Mouse (Mus musculus) MEL (cell line): ENCODE results near the gene Dnah17. TPM values are rescaled to one million over a fixed set of nuclear protein-coding genes. Genes with fewer than 3 reads are reported as not detected.

ENCODE experiments used
- DNase-seq: peaks from one replicate; pipeline ENCODE4 v3.0.0; 2011; ENCODE audit warnings: low read depth, low spot score
- H3K27ac ChIP-seq: 2 replicates; pipeline ENCODE4 v1.5.1; 2012; ENCODE audit warnings: low read depth, mild to moderate bottlenecking, control low read depth, low read length, moderate library complexity; ENCODE audit not compliant: control insufficient read depth
- H3K27me3 ChIP-seq, 2 experiments: fragments of 150-350 bp in 1 of 2; sonication (generic) in 1 of 2; 2 replicates each; pipeline ENCODE4 v1.6.1; 2012; ENCODE audit warnings: low read length in 2 of 2, mild to moderate bottlenecking in 2 of 2, improper control_type of control experiment in 1 of 2, moderate library complexity in 1 of 2; ENCODE audit not compliant: insufficient read depth in 2 of 2, control insufficient read depth in 1 of 2
- H3K36me3 ChIP-seq, 2 experiments: 2 replicates each; pipeline ENCODE4 v1.6.1; 2012 to 2014; ENCODE audit warnings: low read length in 2 of 2, improper control_type of control experiment in 1 of 2, inconsistent platforms in 1 of 2, mild to moderate bottlenecking in 1 of 2; ENCODE audit not compliant: insufficient read depth in 2 of 2, control insufficient read depth in 1 of 2
- H3K4me1 ChIP-seq, 2 experiments: fragments of 150-350 bp in 1 of 2; sonication (generic) in 1 of 2; 2 replicates each; pipeline ENCODE4 v1.6.1; 2012; ENCODE audit warnings: low read length in 2 of 2, improper control_type of control experiment in 1 of 2, mild to moderate bottlenecking in 1 of 2; ENCODE audit not compliant: insufficient read depth in 2 of 2, control insufficient read depth in 1 of 2
- H3K4me3 ChIP-seq, 2 experiments: fragments of 150-350 bp in 1 of 2; sonication (generic) in 1 of 2; 2 replicates each; pipeline ENCODE4 v1.5.1; 2012; ENCODE audit warnings: low read depth in 2 of 2, low read length in 2 of 2, mild to moderate bottlenecking in 2 of 2, moderate library complexity in 2 of 2, control low read depth in 1 of 2, improper control_type of control experiment in 1 of 2; ENCODE audit not compliant: control insufficient read depth in 1 of 2, insufficient read depth in 1 of 2
- H3K79me2 ChIP-seq: 2 replicates; pipeline ENCODE4 v1.6.1; 2012; ENCODE audit warnings: mild to moderate bottlenecking, low read length, moderate library complexity; ENCODE audit not compliant: control insufficient read depth, poor library complexity, insufficient read depth
- H3K9ac ChIP-seq: 2 replicates; pipeline ENCODE4 v1.6.1; 2012; ENCODE audit warnings: low read depth, mild to moderate bottlenecking, control low read depth, low read length, moderate library complexity; ENCODE audit not compliant: control insufficient read depth, poor library complexity, severe bottlenecking
- H3K9me3 ChIP-seq: fragments of 150-350 bp; sonication (generic); replicated peaks from 2 replicates; pipeline ENCODE4 v1.6.1; 2012; ENCODE audit warnings: mild to moderate bottlenecking, low read length, improper control_type of control experiment, moderate library complexity; ENCODE audit not compliant: insufficient read depth
- BHLHE40 ChIP-seq: IDR thresholded peaks from 2 replicates; pipeline ENCODE4 v1.6.1; 2012; ENCODE audit warnings: low read depth, mild to moderate bottlenecking, inconsistent platforms, low read length, improper control_type of control experiment, borderline replicate concordance
- CHD2 ChIP-seq: IDR thresholded peaks from 2 replicates; pipeline ENCODE4 v1.6.1; 2011; ENCODE audit warnings: low read length, improper control_type of control experiment
- CTCF ChIP-seq, 3 experiments: IDR thresholded peaks in 2 of 3; conservative IDR thresholded peaks in 1 of 3; 2 replicates each; pipeline ENCODE4 v1.5.1; 2011 to 2012; ENCODE audit warnings: low read length in 3 of 3, low read depth in 2 of 3, mild to moderate bottlenecking in 2 of 3, improper control_type of control experiment in 1 of 3, inconsistent platforms in 1 of 3, mixed read lengths in 1 of 3, moderate library complexity in 1 of 3; ENCODE audit not compliant: control insufficient read depth in 1 of 3, insufficient read depth in 1 of 3, poor library complexity in 1 of 3, severe bottlenecking in 1 of 3
- E2F4 ChIP-seq: IDR thresholded peaks from 2 replicates; pipeline ENCODE4 v1.6.1; 2011; ENCODE audit warnings: low read depth, low read length, improper control_type of control experiment, borderline replicate concordance
- ELF1 ChIP-seq: IDR thresholded peaks from 2 replicates; pipeline ENCODE4 v1.6.1; 2014; ENCODE audit warnings: low read depth, mild to moderate bottlenecking, inconsistent platforms, low read length, improper control_type of control experiment, moderate library complexity
- EP300 ChIP-seq, 2 experiments: IDR thresholded peaks; 2 replicates each; pipeline ENCODE4 v1.6.1; 2011; ENCODE audit warnings: improper control_type of control experiment in 2 of 2, low read length in 2 of 2, low read depth in 1 of 2, mild to moderate bottlenecking in 1 of 2
- GABPA ChIP-seq: IDR thresholded peaks from 2 replicates; pipeline ENCODE4 v1.6.1; 2012; ENCODE audit warnings: low read depth, mild to moderate bottlenecking, inconsistent platforms, low read length, improper control_type of control experiment, moderate library complexity
- GATA1 ChIP-seq: IDR thresholded peaks from 2 replicates; pipeline ENCODE4 v1.6.1; 2011; ENCODE audit warnings: low read depth, low read length, improper control_type of control experiment
- HCFC1 ChIP-seq: IDR thresholded peaks from 2 replicates; pipeline ENCODE4 v1.6.1; 2012; ENCODE audit warnings: low read depth, mild to moderate bottlenecking, inconsistent platforms, low read length, improper control_type of control experiment, moderate library complexity
- JUND ChIP-seq: IDR thresholded peaks from 2 replicates; pipeline ENCODE4 v1.6.1; 2011; ENCODE audit warnings: low read depth, mild to moderate bottlenecking, improper control_type of control experiment, low read length
- KAT2A ChIP-seq: conservative IDR thresholded peaks from 2 replicates; pipeline ENCODE4 v1.6.1; 2012; ENCODE audit warnings: low read depth, low read length, improper control_type of control experiment, inconsistent platforms
- MAFK ChIP-seq: IDR thresholded peaks from 2 replicates; pipeline ENCODE4 v1.6.1; 2011; ENCODE audit warnings: low read depth, mild to moderate bottlenecking, low read length, improper control_type of control experiment, borderline replicate concordance
- MAX ChIP-seq: IDR thresholded peaks from 2 replicates; pipeline ENCODE4 v1.6.1; 2011; ENCODE audit warnings: low read length, improper control_type of control experiment
- MEF2A ChIP-seq: IDR thresholded peaks from 2 replicates; pipeline ENCODE4 v1.6.1; 2014; ENCODE audit warnings: low read depth, mild to moderate bottlenecking, inconsistent platforms, low read length, improper control_type of control experiment; ENCODE audit not compliant: poor library complexity, insufficient replicate concordance, severe bottlenecking; ENCODE audit errors: extremely low read depth
- MXI1 ChIP-seq: IDR thresholded peaks from 2 replicates; pipeline ENCODE4 v1.6.1; 2011; ENCODE audit warnings: mild to moderate bottlenecking, low read depth, low read length, improper control_type of control experiment
- MYB ChIP-seq: IDR thresholded peaks from 2 replicates; pipeline ENCODE4 v1.6.1; 2011; ENCODE audit warnings: mild to moderate bottlenecking, low read depth, low read length, improper control_type of control experiment
- MYC ChIP-seq: IDR thresholded peaks from 2 replicates; pipeline ENCODE4 v1.6.1; 2011; ENCODE audit warnings: low read depth, mild to moderate bottlenecking, low read length, improper control_type of control experiment, moderate library complexity
- SIN3A ChIP-seq: IDR thresholded peaks from 2 replicates; pipeline ENCODE4 v1.6.1; 2012; ENCODE audit warnings: low read length, improper control_type of control experiment, inconsistent platforms
- TAL1 ChIP-seq: IDR thresholded peaks from 2 replicates; pipeline ENCODE4 v1.6.1; 2012; ENCODE audit warnings: mild to moderate bottlenecking, inconsistent platforms, low read length, moderate library complexity, mixed read lengths
- TCF12 ChIP-seq: IDR thresholded peaks from 2 replicates; pipeline ENCODE4 v1.6.1; 2014; ENCODE audit warnings: low read depth, mild to moderate bottlenecking, inconsistent platforms, low read length, improper control_type of control experiment, moderate library complexity
- USF1 ChIP-seq: IDR thresholded peaks from 2 replicates; pipeline ENCODE4 v1.6.1; 2014; ENCODE audit warnings: low read depth, mild to moderate bottlenecking, inconsistent platforms, low read length, improper control_type of control experiment, moderate library complexity
- ZKSCAN1 ChIP-seq: IDR thresholded peaks from 2 replicates; pipeline ENCODE4 v1.6.1; 2012; ENCODE audit warnings: low read depth, mild to moderate bottlenecking, inconsistent platforms, low read length, improper control_type of control experiment, moderate library complexity
- ZMIZ1 ChIP-seq: IDR thresholded peaks from 2 replicates; pipeline ENCODE4 v1.6.1; 2012; ENCODE audit warnings: low read depth, mild to moderate bottlenecking, inconsistent platforms, low read length, improper control_type of control experiment, moderate library complexity
- polyA plus RNA-seq, 2 experiments: library from polyadenylated mRNA; stranded (reverse) in 1 of 2; unstranded in 1 of 2; fragments of >175 nt in 1 of 2; fragments of >200 nt in 1 of 2; gene quantifications; 2 replicates each; pipeline versions ENCODE4 v1.2.1 to v1.2.4; 2012; ENCODE audit warnings: low replicate concordance in 2 of 2, low read depth in 1 of 2; ENCODE audit not compliant: insufficient read length in 2 of 2, insufficient read depth in 1 of 2, missing spikeins in 1 of 2
- total RNA-seq: library from RNA; depleted of rRNA; stranded (reverse); fragments of 300-350 nt; gene quantifications from 2 replicates; pipeline ENCODE4 v1.2.3, GENCODE M21; 2012

The Dnah17 gene
- total and polyA plus RNA-seq, 3 experiments, result 0.04 to 0.21 TPM; not detected in 1

DNA sequence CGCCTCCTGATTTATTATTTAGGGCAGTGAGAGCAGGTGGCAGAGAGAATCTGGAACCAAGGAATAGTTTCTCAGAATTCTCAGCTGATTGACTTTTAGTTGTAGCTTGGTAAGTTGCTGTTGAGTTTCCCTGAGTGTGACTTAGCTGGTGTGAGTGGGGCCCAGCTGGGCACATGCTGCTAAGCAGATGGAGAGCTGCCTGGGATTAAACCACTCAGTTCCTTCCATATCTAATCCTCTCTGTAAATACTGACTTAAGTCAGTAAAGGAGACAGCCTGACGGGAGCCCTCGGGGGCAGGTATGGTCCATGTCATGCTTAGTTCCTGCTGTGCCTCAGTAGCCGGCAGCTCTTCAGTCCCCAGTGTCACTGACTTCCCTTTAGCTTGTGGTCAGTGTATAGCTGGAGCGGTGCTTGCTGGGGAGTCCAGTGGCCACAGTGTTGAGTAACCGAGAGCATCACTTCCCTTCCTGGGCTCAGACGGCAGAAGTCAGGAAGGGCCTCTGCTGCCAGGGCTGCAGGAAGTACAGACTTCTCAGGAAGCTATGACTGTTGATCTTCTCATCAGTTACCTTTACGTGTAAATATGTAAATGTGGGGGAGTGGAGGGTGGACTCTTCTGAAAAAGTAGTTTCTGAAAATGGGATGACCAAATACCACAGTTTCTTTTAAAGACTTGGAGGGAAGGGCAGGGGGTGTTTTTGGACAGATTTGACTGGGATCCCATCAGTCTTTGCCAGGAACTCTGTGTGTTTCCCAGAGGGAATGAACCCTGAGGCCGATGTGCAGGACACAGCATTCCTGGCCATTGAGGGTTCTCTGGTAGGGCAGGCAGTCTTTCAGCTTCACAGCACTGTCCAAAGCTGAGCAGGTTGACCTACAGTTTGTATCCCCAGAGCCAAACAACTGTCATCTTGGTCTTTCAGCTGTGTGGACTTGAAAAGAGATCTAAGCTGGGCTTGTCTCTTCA is 138.6 kb downstream of the Dnah17 start:
- H3K9me3 ChIP-seq, result no peaks in the 10 kb centered on the region
- no peak overlapping the region for H3K9ac ChIP-seq
- no peak overlapping the region for H3K27ac ChIP-seq
- H3K4me3 ChIP-seq, result no peak overlapping the region
- peaks cover 16 to 60% of the 10 kb centered on the region in 2 experiments for H3K4me1 ChIP-seq
- H3K27me3 ChIP-seq, result no peaks in the 10 kb centered on the region
- TF ChIP-seq MYB (no peak), SIN3A (0 out of 2 replicates have a peak, but pooled peaks have one; percentile 26)
- H3K79me2 ChIP-seq, result peaks cover 94% of the 10 kb centered on the region
- peaks cover 0 to 47% of the 10 kb centered on the region in 2 experiments; a peak in 2 of 4 replicates for H3K36me3 ChIP-seq
- DNase-seq, result no peak

DNA sequence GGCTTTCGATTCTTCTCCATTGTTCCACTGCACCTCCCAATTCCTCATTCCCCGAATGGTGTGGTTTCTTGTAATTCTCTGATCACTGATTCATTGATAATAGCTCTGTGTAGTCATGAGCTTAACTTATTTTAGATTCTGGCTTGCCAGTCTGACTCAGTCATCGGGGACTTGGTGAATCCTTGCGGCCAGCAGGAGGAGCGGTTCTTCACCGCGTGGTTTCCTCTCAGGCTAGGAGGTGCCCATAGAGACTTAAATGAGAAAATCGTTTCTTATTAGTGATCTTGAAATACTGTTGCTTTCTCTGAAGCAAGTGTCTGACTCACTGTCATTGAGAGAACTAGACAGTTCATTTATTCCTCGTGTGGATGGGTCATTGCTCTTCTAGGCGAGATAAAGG is 140.5 kb downstream of the Dnah17 start:
- Histone ChIP-seq H3K9me3 (no peaks in the 10 kb centered on the region), H3K27ac (0 out of 2 replicates have a peak overlapping the region, but pooled peaks have one; percentile 15), H3K9ac (peak overlapping the region; percentile 30; the same call in 1 of the 2 replicates), H3K4me1 (peaks cover 16 to 63% of the 10 kb centered on the region in 2 experiments), H3K36me3 (peaks cover 0 to 47% of the 10 kb centered on the region in 2 experiments; a peak in 2 of 4 replicates), H3K4me3 (no peak overlapping the region), H3K79me2 (peaks cover 81% of the 10 kb centered on the region), H3K27me3 (no peaks in the 10 kb centered on the region)
- peak; percentile 46 for DNase-seq
- TF ChIP-seq JUND (no peak), MEF2A (no peak), ELF1 (no peak), GATA1 (peak; percentile 13; the same call in 1 of the 2 replicates), MAX (no peak), CTCF (IDR thresholded peaks at IDR 0.05 in 2 of 3, conservative IDR thresholded peaks at IDR 0.05 in 1 of 3; ENCODE audit: control insufficient read depth in 1 of 3, insufficient read depth in 1 of 3, low read depth in 2 of 3, low read length in 3 of 3, poor library complexity in 1 of 3, severe bottlenecking in 1 of 3) (peak in 2 of 3 experiments; percentile 26 to 30; a peak in 3 of 6 replicates)

DNA sequence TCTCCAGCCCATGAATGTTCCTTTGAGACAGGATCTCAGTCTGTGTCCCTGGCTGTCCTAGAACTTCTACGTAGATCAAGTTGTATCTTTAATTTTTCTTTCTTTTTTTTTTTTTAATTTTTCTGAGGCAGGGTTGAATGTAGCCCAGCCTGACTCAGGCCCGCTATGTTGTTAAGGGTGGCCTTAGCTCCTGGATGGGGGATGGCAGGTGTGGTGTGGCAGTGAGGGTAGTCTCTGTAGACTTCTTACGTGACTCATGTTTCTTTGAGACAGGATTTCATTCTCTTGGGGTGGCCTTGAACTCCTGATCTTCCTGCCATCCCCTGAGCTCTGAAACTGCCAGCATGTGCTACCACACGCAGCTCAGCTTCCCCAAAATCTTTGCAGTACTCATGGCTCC is 141.2 kb downstream of the Dnah17 start:
- Histone ChIP-seq H3K9ac (peak overlapping the region; percentile 30; the same call in 1 of the 2 replicates), H3K27ac (no peak overlapping the region), H3K79me2 (peaks cover 74% of the 10 kb centered on the region), H3K9me3 (no peaks in the 10 kb centered on the region), H3K4me3 (no peak overlapping the region), H3K36me3 (peaks cover 0 to 47% of the 10 kb centered on the region in 2 experiments; a peak in 2 of 4 replicates), H3K4me1 (peaks cover 16 to 62% of the 10 kb centered on the region in 2 experiments), H3K27me3 (peaks cover 0 to 1% of the 10 kb centered on the region in 2 experiments; a peak in 2 of 4 replicates)
- no peak for DNase-seq
- TF ChIP-seq MYC, result no peak
- no peak for TF ChIP-seq HCFC1
- no peak for TF ChIP-seq EP300 (IDR thresholded peaks at IDR 0.05; ENCODE audit: low read depth in 1 of 2, low read length in 2 of 2)
- TF ChIP-seq MXI1, result no peak
- no peak for TF ChIP-seq TCF12
- TF ChIP-seq USF1, result no peak
- no peak for TF ChIP-seq BHLHE40
- no peak for TF ChIP-seq GABPA
- TF ChIP-seq MAFK, result no peak
- no peak for TF ChIP-seq KAT2A
- TF ChIP-seq CHD2, result no peak
- no peak for TF ChIP-seq MYB
- no peak for TF ChIP-seq JUND
- no peak for TF ChIP-seq ZKSCAN1
- no peak for TF ChIP-seq TAL1
- TF ChIP-seq ZMIZ1, result no peak
- TF ChIP-seq E2F4, result no peak
- TF ChIP-seq, all 39 proteins: peak for 0
